ENCODE assay signal across 16 mouse cellular contexts in genomic region chr6:100988521-100988920, GRCm38 (mm10).
"Had no signal": no experiment of that assay in that cellular context is flagged by ENCODE, and none has a peak within 500 bp of the region (broad histone marks: within the 10 kb centered on the region; RNA-seq: fewer than 3 reads in every experiment).

No protein-coding gene starts in this region.

- DNase-seq: liver, embryonic 13.5 days; liver, postnatal 0 days; lung, adult 2 months; lung, postnatal 14 days; right cerebral cortex, postnatal 25 days; right cerebral cortex, postnatal 4 days; spleen, adult 18-20 months; thymus, adult 18-20 months; thymus, postnatal 14 days; thymus, postnatal 36 days had no signal

- H3K9me3 ChIP-seq: liver, embryonic 13.5 days; liver, embryonic 15.5 days; midbrain, embryonic 12.5 days; midbrain, embryonic 15.5 days; neural tube, embryonic 12.5 days had no signal

- H3K9ac ChIP-seq: liver, embryonic 13.5 days; liver, embryonic 15.5 days; liver, postnatal 0 days; midbrain, embryonic 12.5 days; midbrain, embryonic 15.5 days; neural tube, embryonic 12.5 days had no signal

- H3K4me2 ChIP-seq: liver, embryonic 13.5 days; liver, embryonic 15.5 days; midbrain, embryonic 12.5 days; midbrain, embryonic 15.5 days; neural tube, embryonic 12.5 days had no signal

- H3K4me1 ChIP-seq: liver, embryonic 13.5 days; liver, embryonic 15.5 days; megakaryocyte, embryonic 14.5 days; midbrain, embryonic 12.5 days had no signal

- H3K27me3 ChIP-seq: liver, embryonic 13.5 days; liver, embryonic 15.5 days; megakaryocyte, embryonic 14.5 days; midbrain, embryonic 12.5 days; midbrain, embryonic 15.5 days; neural tube, embryonic 12.5 days had no signal

- H3K27ac ChIP-seq: liver, embryonic 13.5 days; liver, embryonic 15.5 days; macrophage; midbrain, embryonic 12.5 days; midbrain, embryonic 15.5 days; neural tube, embryonic 12.5 days had no signal

- ATAC-seq: liver, postnatal 0 days; midbrain, embryonic 15.5 days had no signal

- H3K36me3 ChIP-seq: liver, embryonic 13.5 days; liver, embryonic 15.5 days; midbrain, embryonic 12.5 days; midbrain, embryonic 15.5 days; neural tube, embryonic 12.5 days had no signal

- H3K4me3 ChIP-seq: liver, embryonic 13.5 days; liver, embryonic 15.5 days; megakaryocyte, embryonic 14.5 days; midbrain, embryonic 12.5 days; midbrain, embryonic 15.5 days; neural tube, embryonic 12.5 days had no signal
